Mouse (Mus musculus) kidney, embryonic 16.5 days (tissue): ENCODE measurements around the gene Gcnt2. TPM values are rescaled to one million over a fixed set of nuclear protein-coding genes. Genes with fewer than 3 reads are reported as not detected.
"Not testable (repeated sequence)": the region's sequence is repeated elsewhere in the genome, so short reads cannot be mapped to it uniquely, and the experiment has no call there.

Source experiments
- ATAC-seq: fragments of 200-750 bp; cut with Nextera tagmentation; 2 replicates; pipeline ENCODE4 v1.8.0; 2017; ENCODE audit warnings: moderate TSS enrichment; ENCODE audit not compliant: low FRiP score, low TSS enrichment
- H3K27ac ChIP-seq: fragments of 300-500 bp; sonication (generic); 2 replicates; pipeline ENCODE4 v1.5.1; 2014; ENCODE audit warnings: low read length
- H3K27me3 ChIP-seq: fragments of 300-500 bp; sonication (generic); 2 replicates; pipeline ENCODE4 v1.6.1; 2014; ENCODE audit warnings: low read length, control low read depth, mixed read lengths; ENCODE audit not compliant: insufficient read depth
- H3K36me3 ChIP-seq: fragments of 300-500 bp; sonication (generic); 2 replicates; pipeline ENCODE4 v1.6.1; 2014; ENCODE audit warnings: low read length, control low read depth, mixed read lengths; ENCODE audit not compliant: insufficient read depth
- H3K4me1 ChIP-seq: fragments of 300-500 bp; sonication (generic); 2 replicates; pipeline ENCODE4 v1.6.1; 2014; ENCODE audit warnings: low read length, control low read depth, mixed read lengths; ENCODE audit not compliant: insufficient read depth
- H3K4me2 ChIP-seq: fragments of 300-500 bp; sonication (generic); replicated peaks from 2 replicates; pipeline ENCODE4 v1.6.1; 2014; ENCODE audit warnings: low read depth, low read length
- H3K4me3 ChIP-seq: fragments of 300-500 bp; sonication (generic); 2 replicates; pipeline ENCODE4 v1.5.1; 2014; ENCODE audit warnings: mild to moderate bottlenecking, low read length
- H3K9ac ChIP-seq: fragments of 300-500 bp; sonication (generic); replicated peaks from 2 replicates; pipeline ENCODE4 v1.6.1; 2014; ENCODE audit warnings: low read length
- H3K9me3 ChIP-seq: fragments of 300-500 bp; sonication (generic); 2 replicates; pipeline ENCODE4 v1.6.1; 2016; ENCODE audit warnings: low read length, control low read depth
- WGBS: fragments of 180-500 bp; shearing (Covaris S2); extraction: QIAGEN DNeasy Blood & Tissue Kit; methylation state at CpG from one replicate; pipeline ENCODE4 v1.1.7; 2014; 5-methylcytosine and 5-hydroxymethylcytosine counted together
- polyA plus RNA-seq: library from polyadenylated mRNA; unstranded; fragments of >200 nt; fragmentation: Nextera tagmentation; extraction: Ambion mirVana; gene quantifications from 2 replicates; pipeline ENCODE4 v1.2.1, GENCODE M21; 2015

The Gcnt2 gene
- polyA plus RNA-seq, 1 experiment from 2014 or later, result 5.9 TPM

GRCm38 (mm10) chr13:40923756-40924315 is 64.3 kb downstream of the Gcnt2 start:
- no peak for ATAC-seq
- Histone ChIP-seq H3K9me3 (no peaks in the 10 kb centered on the region), H3K4me3 (no peak overlapping the region), H3K27ac (no peak overlapping the region), H3K4me2 (no peak overlapping the region), H3K4me1 (no peaks in the 10 kb centered on the region), H3K27me3 (no peaks in the 10 kb centered on the region), H3K36me3 (no peaks in the 10 kb centered on the region), H3K9ac (no peak overlapping the region)
- 62% methylated on average over 4 of the region's 4 CpGs for WGBS

- Histone ChIP-seq H3K4me3 (no peak overlapping the region), H3K9ac (no peak overlapping the region), H3K4me2 (no peak overlapping the region), H3K4me1 (peaks cover 4% of the 10 kb centered on the region; the same call in 1 of the 2 replicates), H3K27ac (0 out of 2 replicates have a peak overlapping the region, but pooled peaks have one; percentile 8), H3K36me3 (no peaks in the 10 kb centered on the region), H3K27me3 (no peaks in the 10 kb centered on the region), H3K9me3 (no peaks in the 10 kb centered on the region)
- WGBS, result 61% methylated on average over 9 of the region's 9 CpGs
- no peak for ATAC-seq
Measured at GRCm38 (mm10) chr13:40928192-40928898, 68.8 kb downstream of the Gcnt2 start.

GRCm38 (mm10) chr13:40931871-40932270 is 72.3 kb downstream of the Gcnt2 start:
- not testable (repeated sequence) for H3K9me3 ChIP-seq, H3K4me1 ChIP-seq, H3K9ac ChIP-seq, H3K4me2 ChIP-seq, H3K4me3 ChIP-seq, H3K36me3 ChIP-seq, H3K27me3 ChIP-seq, H3K27ac ChIP-seq
- ATAC-seq, result peak; percentile 91
- 40% methylated on average over 1 of the region's 2 CpGs for WGBS

- no peaks in the 10 kb centered on the region for H3K27me3 ChIP-seq
- 0 out of 2 replicates have a peak overlapping the region, but pooled peaks have one; percentile 46 for H3K27ac ChIP-seq
- no peak overlapping the region for H3K4me3 ChIP-seq
- no peaks in the 10 kb centered on the region for H3K36me3 ChIP-seq
- peaks cover 4% of the 10 kb centered on the region; the same call in 1 of the 2 replicates for H3K4me1 ChIP-seq
- 0 out of 2 replicates have a peak, but pooled peaks cover 5% of the 10 kb centered on the region for H3K9me3 ChIP-seq
- 72% methylated on average over 5 of the region's 5 CpGs for WGBS
- H3K9ac ChIP-seq, result no peak overlapping the region
- no peak for ATAC-seq
- H3K4me2 ChIP-seq, result no peak overlapping the region
Measured at GRCm38 (mm10) chr13:40932573-40932972, 73.0 kb downstream of the Gcnt2 start.

- no peaks in the 10 kb centered on the region for H3K36me3 ChIP-seq
- ATAC-seq, result no peak
Measured at GRCm38 (mm10) chr13:40934341-40934740, 74.8 kb downstream of the Gcnt2 start.

GRCm38 (mm10) chr13:40937586-40937985 is 78.0 kb downstream of the Gcnt2 start:
- WGBS, result 93% methylated on average over 5 of the region's 5 CpGs

More at GRCm38 (mm10) chr13:40934341-40934740, 74.8 kb downstream of the Gcnt2 start:
- WGBS, result 58% methylated on average over 3 of the region's 3 CpGs
- Histone ChIP-seq H3K9me3 (0 out of 2 replicates have a peak, but pooled peaks cover 5% of the 10 kb centered on the region), H3K27ac (no peak overlapping the region), H3K4me2 (no peak overlapping the region), H3K27me3 (no peaks in the 10 kb centered on the region), H3K4me1 (peaks cover 4% of the 10 kb centered on the region; the same call in 1 of the 2 replicates), H3K9ac (no peak overlapping the region), H3K4me3 (no peak overlapping the region)

GRCm38 (mm10) chr13:40938485-40939357 is 79.2 kb downstream of the Gcnt2 start:
- no peak overlapping the region for H3K27ac ChIP-seq
- H3K9ac ChIP-seq, result no peak overlapping the region
- no peak overlapping the region for H3K4me2 ChIP-seq
- H3K36me3 ChIP-seq, result no peaks in the 10 kb centered on the region
- 0 out of 2 replicates have a peak, but pooled peaks cover 5% of the 10 kb centered on the region for H3K9me3 ChIP-seq
- 76% methylated on average over 11 of the region's 11 CpGs for WGBS
- ATAC-seq, result no peak
- no peaks in the 10 kb centered on the region for H3K4me1 ChIP-seq
- H3K27me3 ChIP-seq, result no peaks in the 10 kb centered on the region
- H3K4me3 ChIP-seq, result no peak overlapping the region

More at GRCm38 (mm10) chr13:40937586-40937985, 78.0 kb downstream of the Gcnt2 start:
- H3K36me3 ChIP-seq, result no peaks in the 10 kb centered on the region
- H3K4me2 ChIP-seq, result no peak overlapping the region
- H3K9me3 ChIP-seq, result 0 out of 2 replicates have a peak, but pooled peaks cover 5% of the 10 kb centered on the region
- ATAC-seq, result no peak
- H3K27me3 ChIP-seq, result no peaks in the 10 kb centered on the region
- H3K4me1 ChIP-seq, result peaks cover 2% of the 10 kb centered on the region; the same call in 1 of the 2 replicates
- H3K27ac ChIP-seq, result no peak overlapping the region
- no peak overlapping the region for H3K4me3 ChIP-seq
- H3K9ac ChIP-seq, result no peak overlapping the region

- Histone ChIP-seq H3K9ac (no peak overlapping the region), H3K27ac (no peak overlapping the region), H3K4me3 (no peak overlapping the region), H3K36me3 (no peaks in the 10 kb centered on the region), H3K4me2 (no peak overlapping the region), H3K27me3 (no peaks in the 10 kb centered on the region), H3K9me3 (no peaks in the 10 kb centered on the region), H3K4me1 (no peaks in the 10 kb centered on the region)
- no peak for ATAC-seq
- WGBS, result 94% methylated on average over 1 of the region's 1 CpGs
Measured at GRCm38 (mm10) chr13:40943066-40943465, 83.5 kb downstream of the Gcnt2 start.

- WGBS, result 57% methylated on average over 5 of the region's 5 CpGs
- Histone ChIP-seq H3K4me1 (no peaks in the 10 kb centered on the region), H3K9ac (no peak overlapping the region), H3K27ac (no peak overlapping the region), H3K4me3 (no peak overlapping the region), H3K4me2 (no peak overlapping the region), H3K9me3 (no peaks in the 10 kb centered on the region), H3K36me3 (no peaks in the 10 kb centered on the region), H3K27me3 (no peaks in the 10 kb centered on the region)
- no peak for ATAC-seq
Measured at GRCm38 (mm10) chr13:40943936-40944335, 84.4 kb downstream of the Gcnt2 start.
